Comparison of ENCODE assay signal across 9 mouse cellular contexts in genomic region chr1:171221281-171222193, GRCm38 (mm10). TPM values are rescaled to one million over a fixed set of nuclear protein-coding genes. Genes with fewer than 3 reads are reported as not detected.
DNase-seq lines count a peak whose midpoint lies in the region; ATAC-seq lines count a peak whose summit lies in the region.
"Had no signal": no experiment of that assay in that cellular context is flagged by ENCODE, and none has a peak within 500 bp of the region (broad histone marks: within the 10 kb centered on the region; RNA-seq: fewer than 3 reads in every experiment).

No protein-coding gene starts in this region.

- H3K9ac ChIP-seq in forebrain, embryonic 11.5 days (ENCODE audit: low read length): peak overlapping the region; percentile 65
- peak overlapping the region; percentile 74 for H3K9ac ChIP-seq in kidney, embryonic 16.5 days (replicated peaks; ENCODE audit: low read length)
- H3K9ac ChIP-seq in midbrain, embryonic 15.5 days: peak overlapping the region; percentile 54

- peak; percentile 17 for ATAC-seq in forebrain, embryonic 11.5 days (replicated peaks; ENCODE audit: low FRiP score)
- ATAC-seq in kidney, embryonic 16.5 days (ENCODE audit: low FRiP score, low TSS enrichment): peak; percentile 4
- peak; percentile 24 for ATAC-seq in midbrain, embryonic 15.5 days (replicated peaks)

- H3K4me3 ChIP-seq in forebrain, embryonic 11.5 days (ENCODE audit: low read depth, low read length): peak overlapping the region; percentile 57
- peak overlapping the region; percentile 62 for H3K4me3 ChIP-seq in kidney, embryonic 16.5 days (ENCODE audit: low read length)
- H3K4me3 ChIP-seq in midbrain, embryonic 15.5 days: peak overlapping the region; percentile 69

- H3K4me1 ChIP-seq in forebrain, embryonic 11.5 days (replicated peaks; ENCODE audit: control insufficient read depth, insufficient read depth, low read length): peaks cover 2% of the 10 kb centered on the region; the same call in 1 of the 2 replicates
- H3K4me1 ChIP-seq in kidney, embryonic 16.5 days (ENCODE audit: insufficient read depth, low read length): peaks cover 16% of the 10 kb centered on the region
- H3K4me1 ChIP-seq in midbrain, embryonic 15.5 days: peaks cover 20% of the 10 kb centered on the region

- H3K36me3 ChIP-seq in forebrain, embryonic 11.5 days (ENCODE audit: control insufficient read depth, insufficient read depth, low read length): no peaks in the 10 kb centered on the region
- peaks cover 13% of the 10 kb centered on the region for H3K36me3 ChIP-seq in kidney, embryonic 16.5 days (ENCODE audit: insufficient read depth, low read length)
- peaks cover 5% of the 10 kb centered on the region; the same call in 1 of the 2 replicates for H3K36me3 ChIP-seq in midbrain, embryonic 15.5 days (replicated peaks)

- 7% methylated on average over 22 of the region's 22 CpGs for WGBS in forebrain, embryonic 11.5 days
- 3% methylated on average over 22 of the region's 22 CpGs for WGBS in kidney, embryonic 16.5 days
- 5% methylated on average over 22 of the region's 22 CpGs for WGBS in midbrain, embryonic 15.5 days

- peak overlapping the region; percentile 81 for H3K4me2 ChIP-seq in forebrain, embryonic 11.5 days (ENCODE audit: low read depth, low read length, severe bottlenecking)
- peak overlapping the region; percentile 89 for H3K4me2 ChIP-seq in kidney, embryonic 16.5 days (replicated peaks; ENCODE audit: low read depth, low read length)
- H3K4me2 ChIP-seq in midbrain, embryonic 15.5 days: peak overlapping the region; percentile 78

- DNase-seq in adrenal gland, postnatal 36 days: peak; percentile 27 to 35
- no peak for DNase-seq in adrenal gland, postnatal 14 days
- peak; percentile 20 for DNase-seq in right cerebral cortex, adult 18-20 months
- DNase-seq in right cerebral cortex, postnatal 10 days (ENCODE audit: low spot score in 2 of 2): no peak
- no peak for DNase-seq in forebrain, embryonic 11.5 days (ENCODE audit: low spot score)
- no peak for DNase-seq in layer of hippocampus, adult 11-12 months (ENCODE audit: low spot score)

- peak overlapping the region; percentile 6; the same call in 1 of the 2 replicates for H3K27ac ChIP-seq in forebrain, embryonic 11.5 days (ENCODE audit: low read depth, low read length)
- H3K27ac ChIP-seq in kidney, embryonic 16.5 days (ENCODE audit: low read length): no peak overlapping the region
- H3K27ac ChIP-seq in midbrain, embryonic 15.5 days: peak overlapping the region; percentile 69

- H3K27me3 ChIP-seq in forebrain, embryonic 11.5 days (ENCODE audit: control insufficient read depth, insufficient read depth, low read length): no peaks in the 10 kb centered on the region
- H3K27me3 ChIP-seq in kidney, embryonic 16.5 days (ENCODE audit: insufficient read depth, low read length): no peaks in the 10 kb centered on the region
- H3K27me3 ChIP-seq in midbrain, embryonic 15.5 days (replicated peaks): no peaks in the 10 kb centered on the region

- no peaks in the 10 kb centered on the region for H3K9me3 ChIP-seq in forebrain, embryonic 11.5 days (ENCODE audit: control insufficient read depth, low read length)
- no peaks in the 10 kb centered on the region for H3K9me3 ChIP-seq in kidney, embryonic 16.5 days (ENCODE audit: low read length)
- H3K9me3 ChIP-seq in midbrain, embryonic 15.5 days: no peaks in the 10 kb centered on the region

RNA-seq across cellular contexts. Expression of gene Tomm40l, which starts 0.8 kb away (rescaled TPM):
- 10 to 100 TPM; 51.4 to 65.3 TPM for total RNA-seq in adrenal gland, postnatal 36 days (2021)
- total RNA-seq in adrenal gland, postnatal 14 days (2021): 52.7 and 58.6 TPM in 2 replicates
- 31.6 and 39.2 TPM in 2 replicates for polyA plus RNA-seq in forebrain, embryonic 11.5 days (2014; fragmentation: Nextera tagmentation; extraction: Ambion mirVana)
- polyA plus RNA-seq in kidney, embryonic 16.5 days (2015; fragmentation: Nextera tagmentation; extraction: Ambion mirVana): 40.6 and 44.1 TPM in 2 replicates
- 48.1 and 56.5 TPM in 2 replicates for polyA plus RNA-seq in midbrain, embryonic 15.5 days (2015; fragmentation: Nextera tagmentation; extraction: Ambion mirVana)

RNA-seq across cellular contexts. Expression of gene Apoa2, which starts 3.3 kb away (rescaled TPM):
- 1 to 10 TPM; 2.2 to 6.4 TPM for total RNA-seq in adrenal gland, postnatal 36 days (2021)
- 80.2 and 1,683 TPM in 2 replicates for total RNA-seq in adrenal gland, postnatal 14 days (2021)
- 1.6 and 1.9 TPM in 2 replicates for polyA plus RNA-seq in forebrain, embryonic 11.5 days (2014; fragmentation: Nextera tagmentation; extraction: Ambion mirVana)
- 22.4 and 32.2 TPM in 2 replicates for polyA plus RNA-seq in kidney, embryonic 16.5 days (2015; fragmentation: Nextera tagmentation; extraction: Ambion mirVana)
- polyA plus RNA-seq in midbrain, embryonic 15.5 days (2015; fragmentation: Nextera tagmentation; extraction: Ambion mirVana): 3.4 and 11.6 TPM in 2 replicates

RNA-seq across cellular contexts. Expression of gene Nr1i3, which starts 7.8 kb away (rescaled TPM):
- under 1 TPM in 1 of 2 experiments, not detected in 1; 0.13 TPM for total RNA-seq in adrenal gland, postnatal 36 days (2021)
- total RNA-seq in adrenal gland, postnatal 14 days (2021): 0.83 and 12.4 TPM in 2 replicates
- polyA plus RNA-seq in forebrain, embryonic 11.5 days (2014; fragmentation: Nextera tagmentation; extraction: Ambion mirVana): 0.17 and 0.23 TPM in 2 replicates
- polyA plus RNA-seq in kidney, embryonic 16.5 days (2015; fragmentation: Nextera tagmentation; extraction: Ambion mirVana): 0.67 and 0.89 TPM in 2 replicates
- polyA plus RNA-seq in midbrain, embryonic 15.5 days (2015; fragmentation: Nextera tagmentation; extraction: Ambion mirVana): 0.23 and 0.34 TPM in 2 replicates
- total RNA-seq: heart, adult 18-20 months had no signal

RNA-seq across cellular contexts. Expression of gene Fcer1g, which starts 12.6 kb away (rescaled TPM):
- total RNA-seq in adrenal gland, postnatal 36 days (2021): 10 to 100 TPM; 15.2 to 20.4 TPM
- 13.4 and 18.8 TPM in 2 replicates for total RNA-seq in adrenal gland, postnatal 14 days (2021)
- 18.4 and 18.6 TPM in 2 replicates for polyA plus RNA-seq in forebrain, embryonic 11.5 days (2014; fragmentation: Nextera tagmentation; extraction: Ambion mirVana)
- 35.0 and 37.2 TPM in 2 replicates for polyA plus RNA-seq in kidney, embryonic 16.5 days (2015; fragmentation: Nextera tagmentation; extraction: Ambion mirVana)
- 27.3 and 33.2 TPM in 2 replicates for polyA plus RNA-seq in midbrain, embryonic 15.5 days (2015; fragmentation: Nextera tagmentation; extraction: Ambion mirVana)

RNA-seq across cellular contexts. Expression of gene Pcp4l1, which starts 25.5 kb away (rescaled TPM):
- total RNA-seq in adrenal gland, postnatal 36 days (2021): 10 to 100 TPM; 42.0 to 53.6 TPM
- 37.7 and 40.5 TPM in 2 replicates for total RNA-seq in adrenal gland, postnatal 14 days (2021)
- polyA plus RNA-seq in forebrain, embryonic 11.5 days (2014; fragmentation: Nextera tagmentation; extraction: Ambion mirVana): 7.3 and 8.2 TPM in 2 replicates
- polyA plus RNA-seq in kidney, embryonic 16.5 days (2015; fragmentation: Nextera tagmentation; extraction: Ambion mirVana): 3.7 and 5.1 TPM in 2 replicates
- 17.9 and 19.4 TPM in 2 replicates for polyA plus RNA-seq in midbrain, embryonic 15.5 days (2015; fragmentation: Nextera tagmentation; extraction: Ambion mirVana)

Comparison
In these comparisons a context has a peak if more than half of its experiments do, and no peak if none do; other contexts are left out.
1. DNase-seq: peak in adrenal gland, postnatal 36 days (2 of 2) and right cerebral cortex, adult 18-20 months (single experiment); none in adrenal gland, postnatal 14 days (single experiment), right cerebral cortex, postnatal 10 days (0 of 2), forebrain, embryonic 11.5 days (single experiment) and layer of hippocampus, adult 11-12 months (single experiment).
2. Peak in every context shown above with its lines, with median percentiles within 50 percentile points of each other: ATAC-seq, H3K4me2 ChIP-seq, H3K4me3 ChIP-seq and H3K9ac ChIP-seq.